Mouse (Mus musculus) CH12.LX (cell line): Measurements from ENCODE around the gene Samd14. TPM values are rescaled to one million over a fixed set of nuclear protein-coding genes. Genes with fewer than 3 reads are reported as not detected.

Experiments used
- DNase-seq: peaks from one replicate; pipeline ENCODE4 v3.0.0-alpha.2; 2013; ENCODE audit errors: extremely low read depth
- H3K27ac ChIP-seq: 2 replicates; pipeline ENCODE4 v1.5.1; 2012; ENCODE audit warnings: low read depth, mild to moderate bottlenecking, control low read depth, moderate library complexity; ENCODE audit not compliant: insufficient read depth
- H3K27me3 ChIP-seq: replicated peaks from 2 replicates; pipeline ENCODE3; 2012; ENCODE audit warnings: inconsistent platforms
- H3K36me3 ChIP-seq, 2 experiments: replicated peaks in 1 of 2; 2 replicates each; pipeline versions ENCODE3 to v1.6.1; 2012; ENCODE audit warnings: inconsistent platforms in 1 of 2, low read length in 1 of 2, mild to moderate bottlenecking in 1 of 2, mixed read lengths in 1 of 2, moderate library complexity in 1 of 2; ENCODE audit not compliant: control insufficient read depth in 1 of 2, insufficient read depth in 1 of 2
- H3K4me1 ChIP-seq, 2 experiments: 2 replicates each; pipeline ENCODE4 v1.6.1; 2012; ENCODE audit warnings: inconsistent platforms in 1 of 2, moderate library complexity in 1 of 2; ENCODE audit not compliant: insufficient read depth in 2 of 2, control insufficient read depth in 1 of 2
- H3K4me2 ChIP-seq: 2 replicates; pipeline ENCODE4 v1.6.1; 2012; ENCODE audit warnings: low read depth, mild to moderate bottlenecking, control low read depth; ENCODE audit not compliant: poor library complexity, insufficient read depth, severe bottlenecking
- H3K4me3 ChIP-seq, 3 experiments: fragments of 150-350 bp in 1 of 3; sonication (generic) in 1 of 3; replicated peaks in 1 of 3; 2 replicates each; pipeline versions ENCODE3 to v1.5.1; 2011 to 2012; ENCODE audit warnings: low read depth in 2 of 3, low read length in 2 of 3, mild to moderate bottlenecking in 2 of 3, moderate library complexity in 2 of 3, control low read depth in 1 of 3, improper control_type of control experiment in 1 of 3, inconsistent platforms in 1 of 3, mixed read lengths in 1 of 3; ENCODE audit not compliant: poor library complexity in 1 of 3
- H3K79me2 ChIP-seq: replicated peaks from 2 replicates; pipeline ENCODE4 v1.6.1; 2012; ENCODE audit warnings: mild to moderate bottlenecking, moderate library complexity; ENCODE audit not compliant: control insufficient read depth, poor library complexity, insufficient read depth, severe bottlenecking; ENCODE audit errors: extremely low read depth
- H3K9ac ChIP-seq: 2 replicates; pipeline ENCODE4 v1.6.1; 2012; ENCODE audit warnings: low read depth, mild to moderate bottlenecking, control low read depth, moderate library complexity; ENCODE audit not compliant: insufficient read depth
- H3K9me3 ChIP-seq: replicated peaks from 2 replicates; pipeline ENCODE3; 2012; ENCODE audit warnings: low read length, inconsistent platforms, mixed read lengths
- BHLHE40 ChIP-seq: IDR thresholded peaks from 2 replicates; pipeline ENCODE4 v1.6.1; 2011; ENCODE audit warnings: mild to moderate bottlenecking, low read depth, low read length, improper control_type of control experiment
- CHD1 ChIP-seq: IDR thresholded peaks from 2 replicates; pipeline ENCODE4 v1.6.1; 2012; ENCODE audit warnings: low read depth, low read length, improper control_type of control experiment, inconsistent platforms
- CHD2 ChIP-seq: IDR thresholded peaks from 2 replicates; pipeline ENCODE4 v1.6.1; 2011; ENCODE audit warnings: low read length, improper control_type of control experiment
- CTCF ChIP-seq, 2 experiments: IDR thresholded peaks in 1 of 2; conservative IDR thresholded peaks in 1 of 2; 2 replicates each; pipeline ENCODE4 v1.5.1; 2011 to 2012; ENCODE audit warnings: low read depth in 2 of 2, low read length in 2 of 2, improper control_type of control experiment in 1 of 2, inconsistent platforms in 1 of 2, mild to moderate bottlenecking in 1 of 2, moderate library complexity in 1 of 2
- E2F4 ChIP-seq: IDR thresholded peaks from 2 replicates; pipeline ENCODE4 v1.6.1; 2011; ENCODE audit warnings: low read depth, low read length, improper control_type of control experiment; ENCODE audit not compliant: insufficient replicate concordance
- ELF1 ChIP-seq: IDR thresholded peaks from 2 replicates; pipeline ENCODE4 v1.6.1; 2014; ENCODE audit warnings: low read depth, mild to moderate bottlenecking, inconsistent platforms, low read length, improper control_type of control experiment
- ETS1 ChIP-seq: conservative IDR thresholded peaks from 2 replicates; pipeline ENCODE4 v1.6.1; 2012; ENCODE audit warnings: low read depth, mild to moderate bottlenecking, inconsistent platforms, low read length, improper control_type of control experiment, moderate library complexity
- HCFC1 ChIP-seq: IDR thresholded peaks from 2 replicates; pipeline ENCODE4 v1.6.1; 2012; ENCODE audit warnings: low read depth, mild to moderate bottlenecking, inconsistent platforms, low read length, improper control_type of control experiment
- JUND ChIP-seq: conservative IDR thresholded peaks from 2 replicates; pipeline ENCODE4 v1.6.1; 2011; ENCODE audit warnings: low read depth, low read length, improper control_type of control experiment
- MAFK ChIP-seq: IDR thresholded peaks from 2 replicates; pipeline ENCODE4 v1.6.1; 2011; ENCODE audit warnings: low read length, improper control_type of control experiment; ENCODE audit not compliant: insufficient replicate concordance
- MAX ChIP-seq: IDR thresholded peaks from 2 replicates; pipeline ENCODE4 v1.6.1; 2011; ENCODE audit warnings: low read length, improper control_type of control experiment
- MYC ChIP-seq: IDR thresholded peaks from 2 replicates; pipeline ENCODE4 v1.6.1; 2011; ENCODE audit warnings: low read depth, mild to moderate bottlenecking, improper control_type of control experiment, low read length
- NELFE ChIP-seq: IDR thresholded peaks from 2 replicates; pipeline ENCODE4 v1.6.1; 2011; ENCODE audit warnings: low read depth, low read length, improper control_type of control experiment
- NRF1 ChIP-seq: IDR thresholded peaks from 2 replicates; pipeline ENCODE4 v1.6.1; 2014; ENCODE audit warnings: low read depth, mild to moderate bottlenecking, inconsistent platforms, low read length, improper control_type of control experiment, moderate library complexity
- PAX5 ChIP-seq: IDR thresholded peaks from 2 replicates; pipeline ENCODE4 v1.6.1; 2012; ENCODE audit warnings: low read length, inconsistent platforms, mixed read lengths
- POLR2A ChIP-seq: IDR thresholded peaks from 2 replicates; pipeline ENCODE4 v1.6.1; 2011; ENCODE audit warnings: low read depth, mild to moderate bottlenecking, improper control_type of control experiment, low read length
- POLR2AphosphoS2 ChIP-seq: IDR thresholded peaks from 2 replicates; pipeline ENCODE4 v1.6.1; 2011; ENCODE audit warnings: low read depth, low read length, improper control_type of control experiment
- RAD21 ChIP-seq: IDR thresholded peaks from 2 replicates; pipeline ENCODE4 v1.6.1; 2011; ENCODE audit warnings: low read depth, mild to moderate bottlenecking, low read length, improper control_type of control experiment, moderate library complexity
- RCOR1 ChIP-seq: conservative IDR thresholded peaks from 2 replicates; pipeline ENCODE4 v1.6.1; 2012; ENCODE audit warnings: low read depth, mild to moderate bottlenecking, inconsistent platforms, low read length, improper control_type of control experiment
- SIN3A ChIP-seq: IDR thresholded peaks from 2 replicates; pipeline ENCODE4 v1.6.1; 2012; ENCODE audit warnings: low read length, improper control_type of control experiment, inconsistent platforms
- SMC3 ChIP-seq: IDR thresholded peaks from 2 replicates; pipeline ENCODE4 v1.6.1; 2011; ENCODE audit warnings: low read depth, low read length, improper control_type of control experiment
- TBP ChIP-seq: conservative IDR thresholded peaks from 2 replicates; pipeline ENCODE4 v1.6.1; 2011; ENCODE audit warnings: low read depth, low read length, improper control_type of control experiment
- TCF12 ChIP-seq: IDR thresholded peaks from 2 replicates; pipeline ENCODE4 v1.6.1; 2014; ENCODE audit warnings: low read depth, mild to moderate bottlenecking, inconsistent platforms, low read length, improper control_type of control experiment
- UBTF ChIP-seq: IDR thresholded peaks from 2 replicates; pipeline ENCODE4 v1.6.1; 2012; ENCODE audit warnings: low read depth, mild to moderate bottlenecking, inconsistent platforms, low read length, improper control_type of control experiment, moderate library complexity
- USF1 ChIP-seq: IDR thresholded peaks from 2 replicates; pipeline ENCODE4 v1.6.1; 2014; ENCODE audit warnings: low read depth, mild to moderate bottlenecking, inconsistent platforms, low read length, improper control_type of control experiment
- ZC3H11A ChIP-seq: IDR thresholded peaks from 2 replicates; pipeline ENCODE4 v1.6.1; 2012; ENCODE audit warnings: low read depth, mild to moderate bottlenecking, inconsistent platforms, low read length, improper control_type of control experiment
- ZKSCAN1 ChIP-seq: IDR thresholded peaks from 2 replicates; pipeline ENCODE4 v1.6.1; 2012; ENCODE audit warnings: low read depth, inconsistent platforms, low read length, improper control_type of control experiment, borderline replicate concordance
- ZMIZ1 ChIP-seq: IDR thresholded peaks from 2 replicates; pipeline ENCODE4 v1.6.1; 2012; ENCODE audit warnings: low read depth, mild to moderate bottlenecking, inconsistent platforms, low read length, improper control_type of control experiment
- ZNF384 ChIP-seq: IDR thresholded peaks from 2 replicates; pipeline ENCODE4 v1.6.1; 2012; ENCODE audit warnings: low read depth, low read length, improper control_type of control experiment, inconsistent platforms
- dilution Hi-C: fragments of 300-500 bp; cut with MboI; formaldehyde crosslinking; loops from 2 replicates; pipeline ENCODE4 v1.14.3; 2020; ENCODE audit warnings: low sequenced_read_pairs; ENCODE audit not compliant: extremely low pct_unique_long_range_greater_than_20kb, extremely low pct_ligation_motif_present
- in situ Hi-C: fragments of 300-500 bp; cut with MboI; formaldehyde crosslinking; loops from 3 replicates; pipeline ENCODE4 v1.14.3; 2019; ENCODE audit warnings: low sequenced_read_pairs, low pct_ligation_motif_present, low pct_unique_long_range_greater_than_20kb, mixed read lengths
- polyA plus RNA-seq: library from polyadenylated mRNA; unstranded; fragments of >175 nt; gene quantifications from 2 replicates; pipeline ENCODE4 v1.2.1, GENCODE M21; 2012; ENCODE audit warnings: low read depth; ENCODE audit not compliant: insufficient read length
- total RNA-seq, 2 experiments: library from RNA; depleted of rRNA; stranded (reverse); fragments of 300-350 nt in 1 of 2; fragments of >200 nt in 1 of 2; gene quantifications; 2 replicates each; pipeline ENCODE4 v1.2.3; 2012 to 2014

Samd14 gene
- total and polyA plus RNA-seq, 3 experiments, result 0.17 TPM; not detected in 2

- H3K4me2 ChIP-seq, result no peak overlapping the region
- no peak overlapping the region for H3K4me3 ChIP-seq
- peaks cover 15 to 27% of the 10 kb centered on the region in 2 experiments for H3K4me1 ChIP-seq
- peaks cover 87% of the 10 kb centered on the region for H3K27me3 ChIP-seq
- no peaks in the 10 kb centered on the region for H3K36me3 ChIP-seq
- dilution Hi-C loops, result no loop called here
- no peaks in the 10 kb centered on the region for H3K9me3 ChIP-seq
- H3K27ac ChIP-seq, result no peak overlapping the region
- DNase-seq, result peak; percentile 68
- in situ Hi-C loops, result loop anchor here (5.0 kb wide), 1 partner anchor 33 kb away; the partner anchor contains the start of gene Col1a1
- TF ChIP-seq CHD2 (0 out of 2 replicates have a peak, but pooled peaks have one; percentile 29), SMC3 (peak; percentile 74), NRF1 (no peak), ZNF384 (no peak), MYC (no peak), RAD21 (peak; percentile 66), MAX (no peak), CTCF (conservative IDR thresholded peaks at IDR 0.05 in 1 of 2, IDR thresholded peaks at IDR 0.05 in 1 of 2; ENCODE audit: low read depth in 2 of 2, low read length in 2 of 2) (peak; percentile 68 to 90), NELFE (peak; percentile 38; the same call in 1 of the 2 replicates), ELF1 (peak; percentile 38; the same call in 1 of the 2 replicates), POLR2A (no peak), RCOR1 (no peak), TBP (no peak), HCFC1 (no peak), SIN3A (0 out of 2 replicates have a peak, but pooled peaks have one; percentile 22), MAFK (no peak), ZKSCAN1 (no peak), UBTF (no peak), ZMIZ1 (no peak), BHLHE40 (no peak), PAX5 (no peak), TCF12 (no peak), JUND (no peak), ETS1 (no peak), POLR2AphosphoS2 (no peak), ZC3H11A (no peak), USF1 (no peak), CHD1 (no peak), E2F4 (no peak)
- no peaks in the 10 kb centered on the region for H3K79me2 ChIP-seq
- no peak overlapping the region for H3K9ac ChIP-seq
Observed at GRCm38 (mm10) chr11:94970210-94970943, 39.3 kb upstream of the Samd14 start.
